Mouse (Mus musculus): ENCODE data around the gene Atg5.

Gene Atg5

GRCm38 (mm10) chr10:44304845-44305244, 36.7 kb downstream of the Atg5 start:
- in situ Hi-C loops (cut with MboI; ENCODE audit: low pct_unique_long_range_greater_than_20kb in 1 of 2, low sequenced_read_pairs in 2 of 2, unreplicated experiment in 1 of 2): no loop called here

DNA sequence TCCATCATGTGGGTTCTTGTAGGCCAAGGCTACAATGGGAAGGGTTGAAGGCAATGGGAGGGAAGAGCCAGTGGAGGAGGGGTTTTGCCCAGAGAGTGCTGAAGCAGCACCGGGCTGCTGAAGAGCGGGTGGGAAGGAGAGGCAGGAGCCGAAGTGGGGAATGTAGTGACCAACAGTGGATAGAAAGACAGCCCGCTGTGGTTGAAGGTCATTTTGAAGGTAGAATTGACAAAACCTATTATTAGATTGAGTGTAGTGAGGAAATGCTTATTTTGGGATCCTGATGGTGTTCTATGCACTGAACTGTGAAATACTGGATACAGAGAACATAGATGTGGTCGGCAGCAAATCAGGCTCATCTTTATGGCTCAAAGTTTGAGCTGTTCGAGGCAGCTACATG, 38.1 kb downstream of the Atg5 start:
- in situ Hi-C loops (cut with MboI; ENCODE audit: low pct_unique_long_range_greater_than_20kb in 1 of 2, low sequenced_read_pairs in 2 of 2, unreplicated experiment in 1 of 2): no loop called here

DNA sequence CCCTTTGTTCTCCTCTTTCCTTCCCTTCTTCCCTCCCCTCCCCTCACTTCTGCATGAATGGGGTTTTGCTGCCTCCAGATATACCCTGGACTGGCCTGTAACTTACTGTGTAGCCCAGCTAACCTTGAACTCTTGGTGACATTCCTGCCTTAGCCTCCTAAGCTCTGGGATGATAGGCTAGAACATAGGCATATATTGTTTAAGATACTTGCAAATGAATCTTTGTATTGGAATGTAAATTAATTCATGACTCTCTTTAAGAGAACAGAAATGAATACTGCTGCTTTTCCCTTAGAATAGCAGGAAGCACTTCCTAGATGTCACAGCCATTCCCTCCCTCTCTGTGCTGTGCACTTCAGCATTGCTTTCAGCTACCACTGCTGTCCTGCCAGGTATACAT, 40.1 kb downstream of the Atg5 start:
- in situ Hi-C loops (cut with MboI; ENCODE audit: low pct_unique_long_range_greater_than_20kb in 1 of 2, low sequenced_read_pairs in 2 of 2, unreplicated experiment in 1 of 2): no loop called here

- in situ Hi-C loops (cut with MboI; ENCODE audit: low pct_unique_long_range_greater_than_20kb in 1 of 2, low sequenced_read_pairs in 2 of 2, unreplicated experiment in 1 of 2): no loop called here
Measured at GRCm38 (mm10) chr10:44309250-44309649, 41.1 kb downstream of the Atg5 start.

DNA sequence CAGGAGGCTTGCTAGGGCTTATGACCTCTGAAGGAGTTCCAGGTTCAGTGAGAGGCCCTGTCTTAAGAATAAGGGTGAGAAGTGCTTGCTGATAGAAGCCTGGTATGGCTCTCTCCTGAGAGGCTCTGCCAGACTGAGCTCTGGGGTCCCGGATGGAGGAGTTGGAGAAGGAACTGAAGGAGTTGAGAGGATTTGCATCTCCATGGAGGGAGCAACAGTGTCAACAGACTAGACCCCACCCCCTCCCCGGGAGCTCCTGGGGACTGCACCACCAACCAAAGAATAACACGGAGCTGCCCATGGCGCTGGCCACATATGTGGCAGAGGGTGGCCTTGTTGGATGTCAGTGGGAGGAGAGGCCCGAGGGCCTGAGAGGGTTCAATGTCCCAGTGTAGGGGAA, 47.1 kb downstream of the Atg5 start:
- in situ Hi-C loops (cut with MboI; ENCODE audit: low pct_unique_long_range_greater_than_20kb in 1 of 2, low sequenced_read_pairs in 2 of 2, unreplicated experiment in 1 of 2): no loop called here

DNA sequence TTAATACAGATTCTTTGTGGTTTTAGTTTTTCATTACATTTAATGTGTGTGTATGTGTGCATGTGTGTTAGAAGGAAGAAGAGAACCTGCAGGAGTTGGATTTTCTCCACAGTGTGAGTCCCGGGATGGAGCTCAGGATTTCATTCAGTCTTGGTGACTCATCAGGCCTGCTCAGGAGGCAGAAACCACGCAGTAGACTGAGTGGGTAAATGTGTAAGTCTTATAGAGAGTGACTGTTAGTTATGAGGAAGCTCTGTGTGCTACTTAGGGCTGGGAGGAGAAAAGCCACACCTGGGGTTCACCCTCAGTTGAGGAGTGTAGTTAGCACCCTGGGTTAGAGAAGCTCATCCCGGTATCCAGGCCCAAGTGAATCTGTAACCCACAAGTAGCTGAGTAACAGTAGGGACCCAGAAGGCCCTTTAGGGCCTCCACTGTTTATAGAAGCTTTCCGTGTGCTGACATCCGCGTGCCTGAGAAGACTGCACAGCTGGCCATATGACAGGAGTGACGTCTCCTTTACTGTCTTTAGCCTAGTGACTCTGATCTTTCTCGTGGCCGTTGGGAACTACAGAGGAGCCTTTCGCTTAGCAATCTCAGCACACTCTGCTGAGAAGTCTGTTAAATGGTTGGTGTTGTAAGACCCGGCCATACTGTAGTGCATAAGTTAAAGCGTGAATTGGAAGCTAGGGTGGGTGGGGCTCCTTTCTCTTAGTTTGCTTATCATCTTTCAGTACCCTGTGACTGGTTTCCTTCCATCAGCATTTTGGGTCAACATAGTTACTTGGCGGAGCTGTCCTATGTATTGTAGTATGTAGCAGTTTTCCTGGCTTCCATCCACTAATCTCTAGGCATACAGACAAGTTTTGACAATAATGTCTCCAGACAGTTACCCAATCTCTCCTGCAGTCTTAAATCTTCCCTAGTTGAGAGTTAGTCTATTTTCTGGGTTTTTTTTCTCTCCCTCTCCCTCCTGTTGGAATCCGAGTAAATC, 48.4 kb downstream of the Atg5 start:
- in situ Hi-C loops (cut with MboI; ENCODE audit: low pct_unique_long_range_greater_than_20kb in 1 of 2, low sequenced_read_pairs in 2 of 2, unreplicated experiment in 1 of 2): no loop called here

DNA sequence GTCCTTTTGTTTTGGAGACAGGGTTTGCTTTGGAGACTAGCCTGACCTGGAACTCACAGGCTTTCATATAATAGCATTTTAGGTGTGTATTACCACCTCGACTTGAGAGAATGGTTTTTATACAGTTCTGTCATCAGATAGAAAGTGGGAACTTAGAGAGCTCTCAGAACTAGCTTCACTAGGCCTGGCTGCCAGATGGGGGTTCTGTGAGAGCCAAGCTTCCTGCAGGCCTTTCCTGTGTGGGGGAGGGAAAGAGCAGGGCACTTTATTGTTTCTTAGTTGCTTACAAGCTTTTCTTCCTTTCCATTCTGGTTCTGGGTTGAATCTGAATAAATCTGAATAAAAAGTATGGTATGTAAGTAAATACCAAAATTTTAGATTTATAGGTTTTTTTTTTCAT, 54.0 kb downstream of the Atg5 start:
- in situ Hi-C loops (cut with MboI; ENCODE audit: low pct_unique_long_range_greater_than_20kb in 1 of 2, low sequenced_read_pairs in 2 of 2, unreplicated experiment in 1 of 2): no loop called here

DNA sequence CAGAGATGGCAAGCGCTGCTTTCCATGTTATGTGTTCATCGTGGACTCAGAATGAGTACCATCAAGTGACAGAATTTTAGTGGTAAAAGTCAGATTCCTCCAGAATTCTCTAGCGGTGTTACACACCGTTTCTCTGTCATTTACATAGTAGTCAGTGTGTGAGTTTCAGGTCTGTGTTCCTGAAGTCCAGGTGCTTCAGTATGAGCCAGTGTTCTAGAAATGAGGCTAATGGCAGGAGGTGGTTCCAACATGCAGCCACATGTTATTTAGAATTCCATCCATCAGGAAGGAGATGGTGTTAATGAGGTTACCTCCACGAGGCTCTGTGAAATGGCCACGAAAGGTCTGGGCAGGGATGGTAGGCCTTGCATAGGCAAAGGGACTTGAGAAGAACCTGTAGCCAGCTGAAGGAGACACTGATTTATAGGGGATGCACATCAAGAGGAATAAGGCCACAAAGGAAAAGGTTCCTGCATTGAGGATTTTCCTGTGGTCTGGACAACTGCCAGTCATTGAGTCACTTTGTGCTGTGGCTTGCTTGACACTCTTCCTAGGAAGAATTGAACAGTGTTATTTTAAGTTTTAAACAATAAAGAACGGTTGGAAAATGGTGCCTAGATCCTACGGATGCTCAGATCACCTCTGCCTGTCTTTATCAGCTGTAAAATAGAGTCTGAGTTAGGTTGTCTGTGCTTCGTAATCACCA, 55.1 kb downstream of the Atg5 start:
- in situ Hi-C loops (cut with MboI; ENCODE audit: low pct_unique_long_range_greater_than_20kb in 1 of 2, low sequenced_read_pairs in 2 of 2, unreplicated experiment in 1 of 2): no loop called here

GRCm38 (mm10) chr10:44323836-44324235, 55.7 kb downstream of the Atg5 start:
- in situ Hi-C loops (cut with MboI; ENCODE audit: low pct_unique_long_range_greater_than_20kb in 1 of 2, low sequenced_read_pairs in 2 of 2, unreplicated experiment in 1 of 2): no loop called here

DNA sequence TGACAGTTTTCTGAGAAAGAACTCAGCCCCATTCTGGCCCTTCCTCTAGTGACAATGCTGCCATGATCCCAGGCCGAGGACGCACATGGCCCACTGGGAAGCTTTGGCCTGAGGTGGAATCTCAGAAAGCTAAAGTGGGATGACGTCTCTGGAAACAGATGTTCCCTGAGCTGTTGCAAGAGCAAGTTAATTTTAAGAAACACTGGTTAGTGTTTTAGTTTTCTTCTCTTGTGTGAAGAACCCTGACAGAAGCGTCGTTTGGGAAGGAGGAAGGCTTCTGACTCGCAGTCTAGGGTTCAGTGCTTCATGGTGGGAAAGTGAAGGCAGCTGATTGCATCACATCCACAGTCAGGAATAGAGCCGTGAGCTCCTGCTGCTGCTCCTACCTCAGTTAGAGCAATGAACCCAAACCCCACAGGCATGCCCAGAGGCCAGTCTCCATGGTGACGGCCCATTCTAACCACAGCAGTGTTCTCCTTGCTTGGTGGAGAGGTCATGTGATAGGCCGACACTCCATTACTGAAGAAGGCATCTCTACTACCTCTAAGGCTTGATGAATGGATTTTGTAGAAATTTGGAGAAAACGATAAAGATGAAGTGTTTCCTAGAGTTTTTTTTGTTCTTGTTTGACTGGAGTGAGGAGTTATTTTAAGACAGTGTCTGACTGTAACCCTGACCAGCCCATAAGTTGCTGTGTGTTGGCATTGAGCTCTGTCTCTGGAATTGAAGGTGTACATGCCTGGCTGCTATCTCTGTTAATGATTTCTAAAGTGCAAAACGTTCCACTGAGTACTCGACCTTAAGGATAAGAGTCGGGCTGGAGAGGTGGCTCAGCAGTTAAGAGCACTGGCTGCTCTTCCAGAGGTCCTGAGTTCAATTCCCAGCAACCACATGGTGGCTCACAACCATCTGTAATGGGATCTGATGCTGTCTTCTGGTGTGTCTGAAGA, 57.7 kb downstream of the Atg5 start:
- in situ Hi-C loops (cut with MboI; ENCODE audit: low pct_unique_long_range_greater_than_20kb in 1 of 2, low sequenced_read_pairs in 2 of 2, unreplicated experiment in 1 of 2): no loop called here

- in situ Hi-C loops (cut with MboI; ENCODE audit: low pct_unique_long_range_greater_than_20kb in 1 of 2, low sequenced_read_pairs in 2 of 2, unreplicated experiment in 1 of 2): no loop called here
Measured at GRCm38 (mm10) chr10:44327057-44327456, 58.9 kb downstream of the Atg5 start.

- in situ Hi-C loops (cut with MboI; ENCODE audit: low pct_unique_long_range_greater_than_20kb in 1 of 2, low sequenced_read_pairs in 2 of 2, unreplicated experiment in 1 of 2): no loop called here
Measured at GRCm38 (mm10) chr10:44328347-44328746, 60.2 kb downstream of the Atg5 start.

GRCm38 (mm10) chr10:44330717-44331116, 62.6 kb downstream of the Atg5 start:
- in situ Hi-C loops (cut with MboI; ENCODE audit: low pct_unique_long_range_greater_than_20kb in 1 of 2, low sequenced_read_pairs in 2 of 2, unreplicated experiment in 1 of 2): loop anchor here in 1 of 2 experiments (10.0 kb wide), 1 partner anchor 114 kb away; no protein-coding TSS in a partner anchor

DNA sequence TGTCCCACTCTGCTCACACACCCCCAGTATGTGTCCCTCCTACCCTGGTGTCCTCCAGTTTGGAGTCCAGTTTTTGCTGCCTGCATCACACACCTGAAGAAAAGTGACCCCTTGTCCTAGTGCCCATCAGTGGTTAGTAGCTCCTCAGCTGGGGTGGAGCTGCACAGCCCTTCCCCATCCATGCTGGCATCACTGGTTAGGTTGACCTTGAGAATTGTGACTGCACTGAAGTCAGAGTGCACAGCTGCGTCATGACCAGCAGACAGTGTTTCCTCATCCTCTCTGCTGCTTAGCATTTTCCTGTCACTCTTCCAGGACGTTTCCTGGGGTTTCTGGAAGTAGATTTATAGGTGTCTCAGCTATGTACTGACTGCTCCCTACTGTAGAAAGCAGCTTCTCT, 63.3 kb downstream of the Atg5 start:
- in situ Hi-C loops (cut with MboI; ENCODE audit: low pct_unique_long_range_greater_than_20kb in 1 of 2, low sequenced_read_pairs in 2 of 2, unreplicated experiment in 1 of 2): loop anchor here in 1 of 2 experiments (10.0 kb wide), 1 partner anchor 113 kb away; no protein-coding TSS in a partner anchor

DNA sequence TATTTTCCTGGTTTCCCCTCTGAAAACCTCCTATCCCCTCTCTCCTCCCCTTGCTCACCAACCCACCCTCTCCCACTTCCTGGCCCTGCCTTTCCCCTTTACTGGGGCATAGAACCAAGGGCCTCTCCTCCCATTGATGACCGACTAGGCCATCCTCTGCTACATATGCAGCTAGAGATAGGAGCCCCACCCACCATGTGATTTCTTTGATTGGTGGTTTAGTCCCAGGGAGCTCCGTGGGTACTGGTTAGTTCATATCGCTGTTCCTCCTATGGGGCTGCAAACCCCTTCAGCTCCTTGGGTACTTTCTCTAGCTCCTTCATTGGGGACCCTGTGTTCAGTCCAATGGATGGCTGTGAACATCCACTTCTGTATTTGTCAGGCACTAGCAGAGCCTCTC, 64.5 kb downstream of the Atg5 start:
- in situ Hi-C loops (cut with MboI; ENCODE audit: low pct_unique_long_range_greater_than_20kb in 1 of 2, low sequenced_read_pairs in 2 of 2, unreplicated experiment in 1 of 2): loop anchor here in 1 of 2 experiments (10.0 kb wide), 1 partner anchor 112 kb away; no protein-coding TSS in a partner anchor

GRCm38 (mm10) chr10:44336641-44337382, 68.7 kb downstream of the Atg5 start:
- in situ Hi-C loops (cut with MboI; ENCODE audit: low pct_unique_long_range_greater_than_20kb in 1 of 2, low sequenced_read_pairs in 2 of 2, unreplicated experiment in 1 of 2): loop anchor here in 1 of 2 experiments (10.0 kb wide), 1 partner anchor 108 kb away; no protein-coding TSS in a partner anchor

DNA sequence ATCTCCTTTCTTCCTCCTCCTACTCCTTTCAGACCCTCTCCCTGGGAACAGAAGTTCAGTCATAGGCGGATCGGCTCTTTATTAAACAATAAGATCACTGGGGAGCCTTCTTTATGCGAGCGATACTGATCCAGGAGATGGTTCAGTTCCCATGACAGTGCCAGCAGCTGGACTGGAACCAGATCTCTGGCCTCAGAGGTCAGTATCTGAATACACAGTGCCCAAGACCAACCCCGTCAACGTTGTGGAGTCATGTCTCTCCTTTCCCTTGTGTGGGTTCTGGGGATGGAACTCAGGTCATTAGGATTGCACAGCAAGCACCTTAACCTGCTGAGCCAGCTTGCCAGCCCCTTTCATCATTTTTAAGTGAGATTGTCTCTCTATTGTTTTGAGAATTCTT, 70.4 kb downstream of the Atg5 start:
- in situ Hi-C loops (cut with MboI; ENCODE audit: low pct_unique_long_range_greater_than_20kb in 1 of 2, low sequenced_read_pairs in 2 of 2, unreplicated experiment in 1 of 2): loop anchor here in 1 of 2 experiments (10.0 kb wide), 1 partner anchor 106 kb away; no protein-coding TSS in a partner anchor

All from mouse embryonic stem cell (cell line).